Mouse (Mus musculus): Measurements from ENCODE around the gene Ddx20. TPM values are rescaled to one million over a fixed set of nuclear protein-coding genes. Genes with fewer than 3 reads are reported as not detected.
A peak's percentile ranks its signal among the peaks of the same experiment; 100 is the strongest.

Gene Ddx20
- total RNA-seq (2017) = 32.2 and 36.5 TPM in 2 replicates

- peak; percentile 89 for ATAC-seq (ENCODE audit: extremely low read depth, insufficient number of reproducible peaks, low FRiP score, poor library complexity, severe bottlenecking)
Observed at GRCm38 (mm10) chr3:105687324-105688060, at the start of gene Ddx20. TSS of gene Ddx20 (minus strand) at chr3:105687574.

- ATAC-seq (ENCODE audit: extremely low read depth, insufficient number of reproducible peaks, low FRiP score, poor library complexity, severe bottlenecking) = no peak
Observed at GRCm38 (mm10) chr3:105737070-105737469, 49.7 kb upstream of the Ddx20 start.

- no peak for ATAC-seq (ENCODE audit: extremely low read depth, insufficient number of reproducible peaks, low FRiP score, poor library complexity, severe bottlenecking)
Observed at GRCm38 (mm10) chr3:105736148-105736547, 48.8 kb upstream of the Ddx20 start.

- ATAC-seq (ENCODE audit: extremely low read depth, insufficient number of reproducible peaks, low FRiP score, poor library complexity, severe bottlenecking) = no peak
Observed at GRCm38 (mm10) chr3:105735285-105735684, 47.9 kb upstream of the Ddx20 start.

GRCm38 (mm10) chr3:105733538-105733937 is 46.2 kb upstream of the Ddx20 start:
- no peak for ATAC-seq (ENCODE audit: extremely low read depth, insufficient number of reproducible peaks, low FRiP score, poor library complexity, severe bottlenecking)

- no peak for ATAC-seq (ENCODE audit: extremely low read depth, insufficient number of reproducible peaks, low FRiP score, poor library complexity, severe bottlenecking)
Observed at GRCm38 (mm10) chr3:105732360-105732759, 45.0 kb upstream of the Ddx20 start.

GRCm38 (mm10) chr3:105726037-105726436 is 38.7 kb upstream of the Ddx20 start:
- ATAC-seq (ENCODE audit: extremely low read depth, insufficient number of reproducible peaks, low FRiP score, poor library complexity, severe bottlenecking) = peak; percentile 49; the same call in 1 of the 2 replicates

GRCm38 (mm10) chr3:105722510-105722909 is 35.1 kb upstream of the Ddx20 start:
- ATAC-seq (ENCODE audit: extremely low read depth, insufficient number of reproducible peaks, low FRiP score, poor library complexity, severe bottlenecking) = no peak

- ATAC-seq (ENCODE audit: extremely low read depth, insufficient number of reproducible peaks, low FRiP score, poor library complexity, severe bottlenecking) = peak; percentile 17; the same call in 1 of the 2 replicates
Observed at GRCm38 (mm10) chr3:105721681-105722201, 34.4 kb upstream of the Ddx20 start.

GRCm38 (mm10) chr3:105720514-105720913 is 33.1 kb upstream of the Ddx20 start:
- ATAC-seq (ENCODE audit: extremely low read depth, insufficient number of reproducible peaks, low FRiP score, poor library complexity, severe bottlenecking) = no peak

GRCm38 (mm10) chr3:105719979-105720378 is 32.6 kb upstream of the Ddx20 start:
- ATAC-seq (ENCODE audit: extremely low read depth, insufficient number of reproducible peaks, low FRiP score, poor library complexity, severe bottlenecking) = no peak

GRCm38 (mm10) chr3:105718746-105719145 is 31.4 kb upstream of the Ddx20 start:
- no peak for ATAC-seq (ENCODE audit: extremely low read depth, insufficient number of reproducible peaks, low FRiP score, poor library complexity, severe bottlenecking)

GRCm38 (mm10) chr3:105717856-105718555 is 30.6 kb upstream of the Ddx20 start:
- no peak for ATAC-seq (ENCODE audit: extremely low read depth, insufficient number of reproducible peaks, low FRiP score, poor library complexity, severe bottlenecking)

GRCm38 (mm10) chr3:105716353-105717000 is 29.1 kb upstream of the Ddx20 start:
- no peak for ATAC-seq (ENCODE audit: extremely low read depth, insufficient number of reproducible peaks, low FRiP score, poor library complexity, severe bottlenecking)

- ATAC-seq (ENCODE audit: extremely low read depth, insufficient number of reproducible peaks, low FRiP score, poor library complexity, severe bottlenecking) = no peak
Observed at GRCm38 (mm10) chr3:105714820-105715167, 27.4 kb upstream of the Ddx20 start.

GRCm38 (mm10) chr3:105714091-105714819 is 26.9 kb upstream of the Ddx20 start:
- ATAC-seq (ENCODE audit: extremely low read depth, insufficient number of reproducible peaks, low FRiP score, poor library complexity, severe bottlenecking) = no peak

- no peak for ATAC-seq (ENCODE audit: extremely low read depth, insufficient number of reproducible peaks, low FRiP score, poor library complexity, severe bottlenecking)
Observed at GRCm38 (mm10) chr3:105712827-105713226, 25.5 kb upstream of the Ddx20 start.

- no peak for ATAC-seq (ENCODE audit: extremely low read depth, insufficient number of reproducible peaks, low FRiP score, poor library complexity, severe bottlenecking)
Observed at GRCm38 (mm10) chr3:105711741-105712140, 24.4 kb upstream of the Ddx20 start.

- no peak for ATAC-seq (ENCODE audit: extremely low read depth, insufficient number of reproducible peaks, low FRiP score, poor library complexity, severe bottlenecking)
Observed at GRCm38 (mm10) chr3:105710246-105710645, 22.9 kb upstream of the Ddx20 start.

Data from neutrophil, adult 5-6 weeks (primary cell).